Mouse (Mus musculus) thymus, adult 18-20 months (tissue): ENCODE results near the gene Rnf126.

Experiments used
- DNase-seq, 2 experiments: peaks; one replicate each; pipeline ENCODE4 v3.0.0; 2022; ENCODE audit warnings: mixed read lengths in 2 of 2

The Rnf126 gene

DNA sequence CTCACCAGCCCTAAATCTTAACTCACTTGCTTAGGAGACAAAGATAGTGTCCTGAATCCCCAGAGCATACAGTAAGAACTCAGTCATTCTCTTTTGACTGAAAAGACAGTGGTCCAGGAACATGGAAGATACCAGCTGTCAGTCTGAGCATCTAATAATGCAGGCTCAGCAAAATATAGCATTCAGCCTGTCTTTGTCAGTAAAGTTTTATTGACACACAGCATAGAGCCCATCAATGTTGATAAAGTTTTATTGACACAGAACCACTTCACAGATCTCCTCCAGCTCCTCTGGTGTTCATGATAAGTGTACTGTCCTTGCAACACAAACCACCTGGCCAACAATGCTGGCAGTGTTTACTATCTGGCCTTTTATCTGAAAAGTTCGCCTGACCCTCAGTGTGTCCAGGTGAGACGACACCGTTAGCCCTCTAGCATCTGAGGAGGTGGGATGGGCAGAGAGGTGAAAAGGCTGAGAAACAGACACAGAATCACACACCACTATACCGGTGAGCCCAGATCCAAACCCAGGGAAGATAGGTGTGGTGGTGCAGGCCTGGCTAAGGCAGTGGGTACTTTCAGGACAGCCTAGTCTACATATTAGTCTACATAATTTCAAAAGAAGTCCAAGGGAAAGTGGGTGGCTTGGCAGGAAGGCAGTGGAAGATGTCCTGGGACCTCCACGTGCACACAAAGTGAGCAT is 25.7 kb upstream of the Rnf126 start:
- DNase-seq = no peak

DNA sequence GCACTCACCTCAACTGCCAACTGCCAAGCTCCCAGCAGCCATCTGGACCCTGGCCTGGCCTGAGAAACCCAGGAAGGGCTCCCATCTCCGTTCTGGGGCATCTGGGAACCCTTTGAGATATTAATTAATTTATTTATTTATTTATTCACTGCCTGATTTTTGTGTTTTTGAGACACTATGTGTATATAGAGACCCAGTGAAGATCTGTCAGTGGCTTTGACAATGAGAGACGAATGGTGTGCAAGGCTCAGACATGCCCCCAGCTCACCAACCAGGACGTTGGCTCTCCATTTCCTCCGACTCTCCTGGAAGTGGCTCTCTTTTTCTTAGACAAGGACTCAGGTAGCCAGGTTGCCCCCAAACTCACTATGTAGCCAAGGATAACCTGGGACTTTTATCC is 24.1 kb upstream of the Rnf126 start, which contains the start of gene Prss57:
TSS of gene Prss57 (minus strand) at position 101 of the 400 bp plus-strand sequence.
- DNase-seq = no peak

DNA sequence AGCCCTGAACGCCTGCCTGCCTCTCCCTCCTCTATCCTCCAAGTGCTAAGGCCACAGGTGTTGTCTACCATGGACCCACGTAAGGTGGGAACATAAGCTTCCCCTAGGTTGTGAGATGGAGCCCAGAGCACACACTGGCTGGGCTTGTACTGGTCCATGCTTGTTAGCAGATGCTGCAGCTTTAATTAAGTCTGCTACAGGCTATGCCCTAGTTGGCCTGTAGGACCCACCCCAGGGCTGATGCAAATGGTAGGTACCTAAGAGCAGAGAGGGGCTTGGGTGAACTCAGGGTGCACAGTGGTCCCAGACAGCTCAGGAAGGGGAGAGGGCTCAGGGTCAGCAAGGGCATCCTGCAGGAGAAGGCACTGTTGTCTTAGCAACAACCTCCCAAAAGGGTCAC is 22.8 kb upstream of the Rnf126 start:
- no peak for DNase-seq

DNA sequence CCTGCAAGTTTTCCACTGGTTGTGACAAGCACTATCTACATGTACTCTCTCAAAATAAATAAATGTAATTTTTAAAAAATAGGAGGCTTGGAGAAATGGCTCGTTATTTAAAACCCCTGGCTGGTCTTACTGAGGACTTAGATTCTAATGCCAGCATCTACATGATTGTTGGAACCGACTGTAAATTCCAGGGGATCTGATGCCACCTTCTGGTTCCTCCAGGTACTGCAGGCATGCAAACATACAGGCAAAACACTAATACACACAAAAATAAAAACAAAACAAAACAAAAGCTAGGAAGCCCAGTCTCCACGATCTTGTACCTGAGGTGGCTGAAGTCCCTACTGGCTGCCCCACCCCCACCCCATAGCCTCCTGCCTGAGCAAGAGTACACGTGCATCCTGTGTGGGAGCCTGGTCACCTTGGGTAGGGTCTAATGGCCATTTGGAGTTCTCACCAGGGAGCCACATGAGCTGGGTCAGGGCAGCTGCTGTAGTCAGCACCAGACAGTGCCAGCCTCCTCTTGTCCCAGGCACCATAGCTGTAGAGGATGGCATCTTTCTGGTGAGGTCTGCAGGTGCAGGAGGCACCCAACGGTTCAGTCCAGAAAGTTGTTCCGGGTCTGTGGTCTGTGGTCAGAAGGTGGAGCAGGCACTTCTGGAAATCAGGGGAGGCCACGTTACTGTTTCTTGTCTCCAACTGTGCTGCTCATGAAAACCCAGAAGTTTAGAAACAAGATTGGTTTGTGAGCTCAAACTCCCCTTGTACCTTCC is 21.8 kb upstream of the Rnf126 start:
- DNase-seq = peak in 1 of 2 experiments; percentile 59

DNA sequence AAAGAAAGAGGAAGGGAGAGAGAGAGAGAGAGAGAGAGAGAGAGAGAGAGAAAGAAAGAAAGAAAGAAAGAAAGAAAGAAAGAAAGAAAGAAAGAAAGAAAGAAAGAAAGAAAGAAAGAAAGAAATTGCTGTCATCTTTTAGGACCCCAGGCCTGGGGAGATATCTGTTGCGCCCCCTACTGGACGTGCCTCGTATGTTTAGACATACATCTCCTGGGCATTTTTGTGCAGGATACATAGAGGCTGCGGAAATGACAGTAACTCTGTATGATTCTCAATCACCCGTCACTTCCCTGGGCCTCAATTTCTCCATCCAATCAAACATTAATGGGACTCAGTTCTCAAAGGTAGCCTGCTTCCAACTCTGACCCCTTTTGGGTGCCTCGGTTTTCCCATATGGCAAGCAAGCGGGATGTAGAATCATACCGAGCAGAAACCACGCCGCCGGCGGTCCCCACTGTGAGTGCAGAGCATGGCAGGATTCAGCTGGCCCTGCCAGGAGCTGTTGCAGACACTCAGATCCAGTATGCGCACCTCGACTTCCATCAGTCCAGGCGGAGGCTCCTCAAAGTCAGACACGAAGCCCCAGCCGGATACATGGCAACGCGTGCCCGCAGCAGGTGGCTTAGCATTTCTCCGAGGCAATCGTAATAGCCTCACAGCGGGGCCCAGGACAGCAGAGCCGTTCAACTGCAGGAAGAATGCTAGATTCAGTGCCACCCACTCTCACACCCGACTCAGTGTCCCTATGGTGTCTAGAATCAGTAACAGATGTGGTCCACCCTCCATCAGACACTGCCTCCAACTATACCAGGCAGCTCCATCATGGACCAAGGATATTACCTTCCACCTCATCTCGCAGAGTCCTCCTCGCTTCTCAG is 17.4 kb upstream of the Rnf126 start:
- DNase-seq = no peak

DNA sequence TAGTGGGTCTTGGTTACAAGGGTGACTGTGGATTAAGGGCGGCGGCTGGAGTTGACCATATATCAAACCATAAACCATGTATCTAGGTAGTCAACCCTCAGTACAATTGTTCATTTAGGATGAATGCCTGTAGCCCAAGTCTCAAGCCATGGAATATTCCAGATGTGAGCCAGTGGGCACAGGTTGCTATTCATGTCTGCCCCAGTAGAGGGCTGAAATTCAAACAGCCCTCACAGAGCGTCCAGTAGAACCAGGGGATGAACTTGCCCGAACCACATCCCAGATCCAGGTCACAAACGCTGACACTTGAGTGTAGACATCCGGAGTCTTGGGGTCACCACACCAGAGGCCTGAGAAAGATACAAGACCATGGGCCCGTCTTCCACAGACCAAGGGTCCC is 16.3 kb upstream of the Rnf126 start:
- no peak for DNase-seq

DNA sequence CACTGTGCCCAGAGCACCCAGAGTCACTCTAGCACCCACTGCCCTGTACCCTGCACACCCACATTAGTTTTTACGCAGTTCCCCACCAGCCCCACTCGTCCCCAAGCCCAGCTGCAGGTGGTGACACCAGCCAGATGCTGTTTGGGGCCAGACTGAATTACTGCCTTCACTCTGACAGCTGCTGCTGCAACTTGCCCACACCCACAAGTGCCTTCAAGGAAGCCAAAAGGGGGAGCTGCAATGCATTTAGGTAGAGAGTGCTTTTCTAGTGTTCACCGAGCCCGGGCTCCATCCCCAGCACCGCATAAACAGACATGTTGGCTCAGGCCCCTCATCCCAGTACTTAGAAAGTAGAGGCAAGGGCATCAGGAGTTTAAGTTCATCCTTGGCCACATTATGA is 15.2 kb upstream of the Rnf126 start:
- DNase-seq = peak; percentile 48 to 70

DNA sequence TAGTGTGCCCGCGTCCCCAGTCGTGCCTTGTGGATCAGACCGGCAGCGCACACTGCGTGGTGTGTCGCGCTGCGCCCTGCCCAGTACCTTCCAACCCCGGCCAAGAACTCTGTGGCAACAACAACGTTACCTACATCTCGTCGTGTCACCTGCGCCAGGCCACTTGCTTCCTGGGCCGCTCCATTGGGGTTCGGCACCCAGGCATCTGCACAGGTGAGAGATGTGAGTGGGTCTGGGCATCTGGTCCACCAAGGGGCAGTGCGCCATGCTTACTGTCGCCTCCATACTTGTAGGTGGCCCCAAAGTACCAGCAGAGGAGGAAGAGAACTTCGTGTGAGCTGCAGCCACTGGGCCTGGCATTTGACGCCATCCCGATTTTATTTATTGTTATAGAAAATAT is 14.4 kb upstream of the Rnf126 start:
- no peak for DNase-seq

DNA sequence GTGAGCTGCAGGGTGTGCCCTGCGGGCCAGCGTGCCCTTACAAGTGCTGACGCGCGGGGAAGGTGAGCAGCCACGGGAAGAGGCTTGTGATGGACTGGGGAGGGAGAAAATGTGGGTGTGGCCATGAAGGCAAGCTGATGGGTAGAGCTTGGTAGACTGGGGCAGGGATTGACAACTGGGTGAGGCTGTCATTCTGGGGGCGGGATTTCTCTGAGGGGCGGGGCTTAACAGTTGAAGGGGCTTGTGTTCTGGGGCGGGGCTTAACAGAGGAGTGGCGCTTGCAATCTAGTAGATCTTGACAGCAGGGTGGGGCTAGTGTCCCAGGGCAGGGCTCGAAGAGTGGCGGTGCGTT is 13.9 kb upstream of the Rnf126 start:
- DNase-seq = no peak

DNA sequence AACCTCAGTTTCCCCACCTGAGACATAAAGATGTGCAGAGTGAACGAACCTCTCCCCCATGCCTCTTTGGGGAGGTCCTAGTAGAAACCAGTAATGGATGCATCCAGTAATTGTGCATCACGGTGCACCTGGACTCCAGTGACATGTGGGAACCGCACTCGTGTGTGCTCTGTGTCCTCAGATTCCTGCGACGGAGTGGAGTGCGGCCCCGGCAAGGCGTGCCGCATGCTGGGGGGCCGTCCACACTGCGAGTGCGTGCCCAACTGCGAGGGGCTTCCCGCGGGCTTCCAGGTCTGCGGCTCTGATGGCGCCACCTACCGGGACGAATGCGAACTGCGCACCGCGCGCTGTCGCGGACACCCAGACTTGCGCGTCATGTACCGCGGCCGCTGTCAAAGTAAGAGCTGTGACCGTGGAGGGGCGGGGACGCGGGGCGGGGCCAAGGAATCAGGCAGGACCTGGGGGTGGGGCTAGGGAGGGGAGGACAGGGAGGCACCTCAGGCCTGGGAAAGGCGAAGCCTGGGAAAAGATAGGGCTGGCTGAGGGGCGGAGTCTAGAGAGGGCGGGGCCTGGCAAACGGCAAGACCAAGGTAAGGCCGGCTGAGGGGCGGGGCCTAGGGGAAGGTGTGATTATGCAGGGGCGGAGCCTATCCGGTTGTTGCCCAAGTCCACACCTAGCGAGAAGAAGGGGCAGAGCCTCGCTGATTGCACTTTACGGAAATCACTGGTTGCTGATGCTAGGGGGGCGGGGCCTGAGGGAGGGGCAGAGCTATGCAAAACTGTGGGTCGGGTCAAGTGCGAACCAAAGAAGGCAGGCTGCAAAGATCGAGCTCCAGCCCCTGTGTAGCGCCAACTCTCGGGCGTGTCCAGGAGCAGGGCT is 13.3 kb upstream of the Rnf126 start:
- peak; percentile 85 to 90 for DNase-seq

DNA sequence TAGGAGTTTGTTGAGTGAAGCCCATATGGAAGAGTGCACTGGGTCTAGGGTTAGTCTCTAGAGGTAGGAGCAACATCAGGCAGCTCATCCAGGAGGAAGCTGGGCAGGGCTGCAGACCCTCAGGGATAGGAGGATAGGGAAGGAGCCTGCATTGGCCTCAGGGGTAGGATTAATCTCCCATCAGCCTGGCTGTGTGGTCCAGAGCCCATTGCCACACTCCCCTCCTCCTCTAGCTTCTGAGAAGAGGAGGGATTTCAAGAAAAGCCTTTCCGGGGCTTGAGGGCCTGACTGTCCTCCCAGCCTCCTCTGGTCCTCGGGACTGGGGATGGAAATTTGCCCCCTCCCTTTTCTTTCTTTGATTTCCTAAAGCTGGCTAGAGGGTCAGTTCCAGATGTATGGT is 12.4 kb upstream of the Rnf126 start:
- no peak for DNase-seq

DNA sequence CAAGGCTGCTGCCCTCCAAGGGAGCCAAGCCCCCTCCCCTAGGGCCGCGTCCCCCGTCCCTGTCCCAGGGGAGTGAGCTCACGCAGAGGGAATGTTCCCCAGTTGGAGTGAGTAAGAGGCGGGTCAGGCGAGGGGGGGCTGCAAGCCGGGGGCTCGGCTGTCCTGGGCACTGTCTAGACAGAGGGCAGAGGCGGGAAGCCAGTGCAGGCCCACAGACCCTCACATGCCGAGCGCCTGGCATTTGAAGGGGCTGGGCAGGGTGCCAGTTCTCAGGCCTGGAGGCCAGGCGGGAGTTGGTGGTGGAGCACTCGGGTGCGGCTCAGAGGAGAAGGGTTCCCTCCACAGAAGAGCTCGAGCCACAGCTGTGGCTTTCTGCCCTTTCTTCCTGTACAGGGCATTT is 11.3 kb upstream of the Rnf126 start:
- DNase-seq = no peak

DNA sequence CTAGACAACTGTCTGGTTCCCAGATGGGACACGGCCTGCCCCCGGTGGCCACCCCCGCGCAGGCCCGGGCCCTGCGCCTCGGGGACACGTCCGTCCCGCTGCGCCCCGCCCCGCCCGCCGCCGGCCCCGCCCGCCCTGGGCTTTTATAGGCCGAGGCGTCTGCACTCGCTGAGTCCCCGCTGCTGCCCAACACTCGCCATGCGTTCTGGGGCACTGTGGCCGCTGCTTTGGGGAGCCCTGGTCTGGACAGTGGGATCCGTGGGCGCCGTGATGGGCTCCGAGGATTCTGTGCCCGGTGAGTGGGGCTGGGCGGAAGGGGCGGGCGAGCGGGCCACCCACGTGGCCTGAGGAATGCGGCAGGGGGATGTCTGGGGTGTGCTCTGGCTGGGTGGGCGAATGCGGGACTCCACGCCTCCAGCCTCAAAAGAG is 10.4 kb upstream of the Rnf126 start, which contains the start of gene Fstl3:
TSS of gene Fstl3 (plus strand) at position 170 of the 429 bp plus-strand sequence.
- DNase-seq = no peak

DNA sequence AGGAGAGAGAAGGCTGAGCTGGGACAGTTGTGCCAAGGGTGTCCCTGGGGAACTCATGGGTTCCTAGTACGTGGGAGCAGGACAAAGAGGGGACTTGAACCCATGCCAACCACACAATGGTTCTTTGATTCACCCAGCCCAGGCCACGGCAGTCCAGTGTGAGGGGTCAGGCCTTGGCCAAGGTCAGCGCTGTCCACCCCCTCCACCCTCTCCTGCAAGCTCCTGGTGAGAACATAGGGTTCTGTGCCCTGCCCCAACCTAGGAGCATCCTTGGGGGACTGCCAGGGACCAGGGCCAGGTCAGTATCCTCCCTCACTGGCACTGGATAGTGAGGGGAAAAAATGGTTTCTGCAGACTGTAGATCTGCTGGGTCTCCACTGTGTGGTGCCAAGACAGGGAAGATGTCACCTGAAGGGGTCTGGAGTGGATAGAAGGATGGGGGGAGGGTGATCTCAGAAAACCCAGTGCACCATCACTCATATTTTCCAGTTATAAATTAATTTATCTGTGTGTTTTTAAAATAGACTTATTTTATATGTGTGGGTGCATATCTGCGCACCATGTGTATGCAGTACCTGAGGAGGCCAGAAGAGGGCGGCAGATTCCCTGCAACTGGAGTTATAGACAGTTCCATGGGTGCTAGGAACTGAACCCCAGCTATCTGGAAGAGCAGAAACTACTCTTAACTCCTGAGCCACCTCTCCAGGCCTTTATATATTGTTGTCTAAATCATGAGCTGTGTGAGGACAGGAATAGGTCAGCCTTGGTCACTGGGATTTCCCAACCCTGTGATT is 7.9 kb upstream of the Rnf126 start:
- DNase-seq = no peak

DNA sequence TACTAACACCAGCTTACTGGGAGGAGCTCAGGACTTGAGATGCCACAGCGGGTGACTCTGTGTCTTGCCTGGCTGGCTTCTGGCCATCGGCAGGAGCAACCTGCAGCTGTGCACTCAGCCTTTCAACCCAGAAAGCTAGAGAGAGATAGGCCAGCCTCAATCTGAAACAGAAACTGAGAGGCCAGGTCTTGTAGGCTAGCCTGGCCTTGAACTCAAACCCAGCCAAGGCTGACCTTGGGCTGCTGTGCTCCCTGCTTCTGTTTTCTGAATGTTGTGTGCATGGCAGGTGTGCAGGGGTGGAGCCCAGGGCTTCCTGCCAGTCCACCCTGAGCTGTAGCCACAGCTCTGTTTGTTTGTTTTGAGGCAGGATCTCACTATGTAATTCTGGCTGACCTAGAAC is 6.5 kb upstream of the Rnf126 start:
- DNase-seq = no peak

DNA sequence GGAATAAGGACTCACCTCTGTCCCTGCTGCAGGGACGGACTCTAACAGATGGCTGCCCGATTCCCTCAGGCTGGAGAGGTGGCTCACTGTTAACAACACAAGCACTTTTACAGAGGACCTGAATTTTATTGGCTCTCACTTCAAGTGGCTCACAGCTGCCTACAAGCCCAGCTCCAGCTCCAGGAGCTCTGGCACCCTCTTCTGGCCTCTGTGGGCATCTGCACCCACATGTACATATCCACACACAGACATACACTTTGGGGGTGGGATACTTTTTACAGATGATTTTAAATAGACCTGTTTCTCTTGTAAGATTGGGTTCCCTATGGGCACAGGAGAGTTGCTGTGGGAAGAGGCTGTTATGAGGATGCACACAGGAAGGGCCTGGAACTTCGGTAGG is 5.6 kb upstream of the Rnf126 start:
- DNase-seq = no peak

DNA sequence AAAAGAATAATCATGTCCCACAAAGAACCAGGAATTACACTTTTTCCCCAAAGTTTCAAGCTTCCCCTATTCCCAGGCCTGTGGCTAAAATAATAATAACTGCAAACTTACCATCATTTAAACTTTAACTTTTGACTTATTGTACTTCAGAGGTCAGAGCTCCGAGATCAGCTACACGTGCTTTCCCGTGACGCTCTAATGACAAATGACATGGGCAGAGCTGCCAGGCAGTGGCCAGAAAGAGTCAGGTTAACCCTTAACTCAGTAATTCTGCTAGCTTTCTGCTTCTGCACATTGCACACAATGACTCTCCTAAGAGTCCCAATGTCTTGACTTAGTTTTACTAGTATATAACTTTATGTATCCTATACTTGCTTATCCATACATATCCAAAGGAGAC is 2.6 kb upstream of the Rnf126 start:
- DNase-seq = no peak

DNA sequence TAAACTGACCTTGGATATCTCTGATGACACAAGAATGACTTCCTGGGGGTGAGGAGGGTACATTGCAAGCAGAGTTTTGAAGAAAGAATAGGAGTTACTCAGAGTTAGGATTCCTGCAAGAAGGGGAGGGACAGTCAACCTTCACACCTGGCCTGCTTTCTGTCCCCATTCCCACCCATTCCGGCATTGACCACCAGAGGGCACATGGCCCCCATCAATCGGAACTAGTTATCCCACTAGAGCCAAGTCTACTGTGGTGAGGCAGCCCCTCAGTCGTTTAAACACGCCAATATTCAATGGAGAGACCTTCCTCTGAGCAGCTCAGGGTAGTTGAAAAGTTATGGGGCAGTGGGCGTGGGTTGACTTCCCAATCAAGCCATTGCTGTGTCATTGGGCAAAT is 1.6 kb upstream of the Rnf126 start:
- peak; percentile 54 to 62 for DNase-seq

DNA sequence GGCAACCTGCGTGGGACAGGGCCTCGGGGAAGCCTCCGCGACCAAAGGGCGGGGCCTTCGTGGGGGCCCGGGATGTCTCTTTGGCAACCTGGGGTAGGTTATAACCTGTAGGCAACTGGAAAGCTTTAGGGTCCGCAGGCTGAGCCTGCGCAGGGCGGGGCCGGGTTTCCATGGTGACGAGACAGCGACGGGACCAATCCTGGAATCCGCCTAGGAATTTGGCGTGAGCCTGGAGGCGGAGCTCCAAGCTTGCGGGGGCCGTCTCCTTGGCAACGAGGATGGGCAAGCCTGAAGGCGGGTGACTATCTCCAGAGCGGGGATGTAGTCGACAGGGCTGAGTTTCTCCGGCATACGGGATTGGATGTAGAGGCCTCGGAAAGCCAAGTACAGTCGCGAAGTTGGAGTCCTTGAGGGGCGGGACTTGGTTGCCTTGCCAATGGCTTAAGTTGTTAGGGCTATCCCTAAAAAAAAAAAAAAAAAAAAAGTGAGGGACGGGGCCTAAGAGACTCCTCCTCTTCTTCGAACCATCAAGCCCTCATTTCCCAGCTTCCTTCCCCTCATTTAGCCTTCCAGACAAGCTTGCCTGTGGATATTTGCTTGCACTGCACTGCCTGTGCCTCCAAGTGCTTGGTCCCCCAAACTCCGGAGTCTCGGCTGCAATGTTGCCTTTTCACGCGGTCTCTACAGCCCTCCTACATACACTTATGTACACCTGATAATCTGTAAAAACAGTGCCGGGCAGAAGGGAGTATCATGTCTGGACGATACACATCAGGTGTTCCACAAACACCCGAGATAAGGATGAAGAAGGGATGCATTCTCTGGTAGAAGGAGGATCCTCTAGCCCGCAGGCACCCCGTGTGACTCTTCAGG is 856 bp upstream of the Rnf126 start:
- DNase-seq = peak; percentile 70 to 77

DNA sequence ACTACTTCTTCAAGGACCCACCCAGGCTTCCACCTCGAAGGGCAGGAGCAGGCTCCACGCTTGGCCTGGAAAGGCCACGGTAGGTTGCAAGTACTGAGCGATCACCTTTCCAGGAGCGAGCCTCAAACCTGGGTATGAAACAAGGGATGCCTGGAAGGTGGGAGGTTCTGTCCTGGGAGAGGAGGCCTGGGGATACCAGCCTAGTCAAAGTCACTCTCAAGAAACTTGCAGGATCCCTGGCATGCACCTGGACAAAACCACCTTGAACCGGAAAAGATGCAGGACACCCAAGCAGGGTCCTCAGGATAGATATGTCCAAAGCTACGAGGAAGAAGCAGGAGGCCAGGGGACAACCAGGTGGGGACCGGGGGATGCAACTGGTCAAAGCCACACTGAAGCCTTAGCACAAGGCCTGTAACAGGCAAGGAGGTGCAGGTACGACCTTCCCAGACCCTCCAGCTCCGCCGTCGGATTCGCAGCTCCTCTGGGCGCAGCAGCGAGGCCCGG is 698 bp downstream of the Rnf126 start:
- DNase-seq = no peak
